Mouse (Mus musculus) intestine, postnatal 0 days (tissue): ENCODE results near the gene Depdc1b. TPM values are rescaled to one million over a fixed set of nuclear protein-coding genes. Genes with fewer than 3 reads are reported as not detected.

ENCODE experiments used
- ATAC-seq: fragments of 200-750 bp; cut with Nextera tagmentation; 2 replicates; pipeline ENCODE4 v1.8.0; 2017; ENCODE audit warnings: mild to moderate bottlenecking, moderate TSS enrichment, moderate library complexity
- H3K27ac ChIP-seq: fragments of 300-500 bp; sonication (generic); 2 replicates; pipeline ENCODE4 v1.5.1; 2014; ENCODE audit warnings: mild to moderate bottlenecking, low read depth, low read length, moderate library complexity
- H3K27me3 ChIP-seq: fragments of 300-500 bp; sonication (generic); replicated peaks from 2 replicates; pipeline ENCODE4 v1.6.1; 2014; ENCODE audit warnings: low read length, mixed read lengths; ENCODE audit not compliant: control insufficient read depth, insufficient read depth
- H3K36me3 ChIP-seq: fragments of 300-500 bp; sonication (generic); 2 replicates; pipeline ENCODE4 v1.6.1; 2014; ENCODE audit warnings: mild to moderate bottlenecking, moderate library complexity; ENCODE audit not compliant: control insufficient read depth, insufficient read depth
- H3K4me1 ChIP-seq: fragments of 300-500 bp; sonication (generic); replicated peaks from 2 replicates; pipeline ENCODE4 v1.6.1; 2014; ENCODE audit warnings: antibody characterized with exemption, low read length, mixed read lengths; ENCODE audit not compliant: control insufficient read depth, insufficient read depth
- H3K4me2 ChIP-seq: fragments of 300-500 bp; sonication (generic); replicated peaks from 2 replicates; pipeline ENCODE4 v1.6.1; 2014; ENCODE audit warnings: low read depth, mild to moderate bottlenecking, moderate library complexity
- H3K4me3 ChIP-seq: fragments of 300-500 bp; sonication (generic); 2 replicates; pipeline ENCODE4 v1.5.1; 2014; ENCODE audit warnings: low read depth, low read length
- H3K9ac ChIP-seq: fragments of 300-500 bp; sonication (generic); 2 replicates; pipeline ENCODE4 v1.6.1; 2014; ENCODE audit warnings: mild to moderate bottlenecking, low read depth, low read length
- H3K9me3 ChIP-seq: fragments of 300-500 bp; sonication (generic); 2 replicates; pipeline ENCODE4 v1.6.1; 2016; ENCODE audit warnings: mixed run types; ENCODE audit not compliant: control insufficient read depth
- CTCF ChIP-seq: sonication (generic); IDR thresholded peaks from 2 replicates; pipeline ENCODE4 v1.5.1; 2016; ENCODE audit warnings: low read depth, mild to moderate bottlenecking, control low read depth, antibody characterized with exemption, moderate library complexity
- WGBS: fragments of 180-500 bp; shearing (Covaris S2); extraction: QIAGEN DNeasy Blood & Tissue Kit; methylation state at CpG from one replicate; pipeline ENCODE4 v1.1.7; 2014; 5-methylcytosine and 5-hydroxymethylcytosine counted together
- polyA plus RNA-seq: library from polyadenylated mRNA; unstranded; fragments of >200 nt; fragmentation: Nextera tagmentation; extraction: Ambion mirVana; gene quantifications from 2 replicates; pipeline ENCODE4 v1.2.1, GENCODE M21; 2015

Depdc1b gene
- polyA plus RNA-seq, 1 experiment from 2014 or later = 1.3 TPM

DNA sequence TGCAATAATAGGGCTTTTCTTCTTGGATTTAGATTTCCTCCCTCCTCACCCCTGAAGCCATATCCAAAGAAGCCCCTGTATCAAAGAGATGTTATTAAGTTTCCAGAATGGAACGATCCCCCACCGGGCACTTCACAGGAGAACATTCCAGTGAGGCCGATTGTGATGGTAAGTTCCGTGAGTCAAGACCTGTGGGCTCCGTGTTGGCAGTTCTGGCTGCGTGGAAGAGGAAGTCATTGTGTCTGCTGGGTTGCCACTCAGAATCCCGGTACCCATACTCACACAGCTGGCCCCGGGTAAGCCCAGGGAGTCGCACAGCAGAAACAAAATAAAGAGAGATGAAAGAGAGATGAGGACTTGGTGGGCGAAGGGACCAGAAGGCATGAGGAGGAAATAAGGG is 41.2 kb downstream of the Depdc1b start:
- no peak overlapping the region for H3K9ac ChIP-seq
- H3K9me3 ChIP-seq = no peaks in the 10 kb centered on the region
- H3K36me3 ChIP-seq = no peaks in the 10 kb centered on the region
- H3K4me1 ChIP-seq = no peaks in the 10 kb centered on the region
- no peak overlapping the region for H3K4me3 ChIP-seq
- no peak overlapping the region for H3K27ac ChIP-seq
- no peaks in the 10 kb centered on the region for H3K27me3 ChIP-seq
- H3K4me2 ChIP-seq = no peak overlapping the region
- no peak for TF ChIP-seq CTCF
- 87% methylated on average over 10 of the region's 10 CpGs for WGBS
- ATAC-seq = no peak

DNA sequence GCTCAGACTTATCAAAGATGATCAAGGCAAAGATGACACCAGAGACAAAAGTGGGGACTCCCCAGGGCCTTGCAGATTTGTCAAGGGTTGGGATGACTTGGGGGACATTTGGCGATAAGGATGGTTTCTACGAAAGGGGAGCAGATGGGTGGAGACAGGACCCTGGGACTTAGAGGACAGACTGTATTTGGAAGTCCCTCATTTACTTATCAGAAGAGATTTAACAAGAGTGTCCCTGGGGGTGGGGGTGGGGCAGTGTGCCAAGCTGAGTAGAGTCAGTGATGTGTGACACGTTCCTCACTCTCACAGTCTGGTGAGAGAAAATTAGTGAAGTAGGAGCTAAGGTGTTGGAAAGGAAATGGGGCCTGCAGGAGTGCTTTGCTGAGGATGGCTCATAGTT is 42.1 kb downstream of the Depdc1b start:
- no peak for ATAC-seq
- no peaks in the 10 kb centered on the region for H3K9me3 ChIP-seq
- 74% methylated on average over 3 of the region's 3 CpGs for WGBS
- no peaks in the 10 kb centered on the region for H3K4me1 ChIP-seq
- H3K27ac ChIP-seq = no peak overlapping the region
- H3K27me3 ChIP-seq = no peaks in the 10 kb centered on the region
- no peak overlapping the region for H3K4me2 ChIP-seq
- no peak for TF ChIP-seq CTCF
- H3K4me3 ChIP-seq = no peak overlapping the region
- H3K9ac ChIP-seq = no peak overlapping the region
- no peaks in the 10 kb centered on the region for H3K36me3 ChIP-seq

DNA sequence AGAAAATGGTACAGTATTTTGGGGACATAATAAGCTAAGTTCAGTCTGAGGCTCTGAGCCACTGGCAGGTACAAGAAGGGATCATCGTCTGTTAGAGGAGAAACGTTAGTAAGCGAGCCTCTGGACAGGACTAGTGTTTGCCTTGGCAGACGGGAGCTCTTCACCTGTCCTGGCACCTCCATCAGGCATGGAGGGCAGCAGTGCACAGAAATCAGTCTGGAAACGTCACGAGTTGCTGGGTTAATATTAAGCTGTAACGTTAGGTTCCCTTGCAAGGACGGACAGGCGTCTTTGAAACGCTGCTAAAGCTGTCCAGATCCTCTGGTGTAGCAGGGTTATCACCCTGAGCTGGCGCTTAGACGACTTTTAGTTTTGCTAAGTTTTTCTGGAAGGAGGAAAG is 51.4 kb downstream of the Depdc1b start:
- TF ChIP-seq CTCF = no peak
- Histone ChIP-seq H3K4me2 (no peak overlapping the region), H3K9ac (no peak overlapping the region), H3K36me3 (peaks cover 6% of the 10 kb centered on the region; the same call in 1 of the 2 replicates), H3K27ac (no peak overlapping the region), H3K27me3 (no peaks in the 10 kb centered on the region), H3K4me3 (no peak overlapping the region), H3K9me3 (no peaks in the 10 kb centered on the region), H3K4me1 (no peaks in the 10 kb centered on the region)
- ATAC-seq = no peak
- 96% methylated on average over 12 of the region's 12 CpGs for WGBS

DNA sequence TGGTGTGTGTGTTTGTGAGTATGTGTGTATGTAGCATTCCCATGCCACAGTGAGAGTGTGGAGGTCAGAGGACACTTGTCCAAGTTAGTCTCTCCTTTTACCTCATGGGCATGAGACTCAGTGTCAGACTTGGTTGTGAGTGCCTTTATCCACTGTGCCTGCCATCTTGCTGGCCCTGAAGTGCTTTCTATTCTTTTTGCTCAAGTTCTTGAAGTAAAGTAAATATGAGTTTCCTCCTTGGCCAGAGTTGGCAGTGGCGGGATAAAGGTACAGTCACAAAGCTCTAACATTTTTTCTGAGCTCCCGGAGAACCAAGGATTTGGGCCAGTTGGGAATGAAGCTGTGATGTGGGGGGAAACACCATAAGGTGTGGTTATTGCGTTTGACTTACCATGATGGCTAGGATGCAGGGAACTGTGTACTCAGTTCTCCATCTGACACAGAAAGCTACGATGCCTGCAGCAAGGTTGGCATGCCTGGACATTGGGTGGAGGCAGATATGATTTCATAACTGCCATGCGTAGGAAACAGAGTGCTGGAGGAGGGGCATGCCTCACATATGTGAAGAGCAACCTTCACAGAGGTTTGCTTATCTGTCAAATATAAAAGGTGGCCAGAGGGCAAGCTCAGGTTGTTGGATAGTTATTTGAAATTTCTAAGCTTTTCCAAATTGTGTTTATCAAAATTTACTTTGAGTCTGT is 54.3 kb downstream of the Depdc1b start:
- Histone ChIP-seq H3K27me3 (no peaks in the 10 kb centered on the region), H3K4me2 (no peak overlapping the region), H3K9me3 (no peaks in the 10 kb centered on the region), H3K4me3 (no peak overlapping the region), H3K36me3 (peaks cover 6% of the 10 kb centered on the region; the same call in 1 of the 2 replicates), H3K27ac (no peak overlapping the region), H3K9ac (no peak overlapping the region), H3K4me1 (no peaks in the 10 kb centered on the region)
- ATAC-seq = no peak
- no peak for TF ChIP-seq CTCF
- WGBS = 89% methylated on average over 5 of the region's 5 CpGs

DNA sequence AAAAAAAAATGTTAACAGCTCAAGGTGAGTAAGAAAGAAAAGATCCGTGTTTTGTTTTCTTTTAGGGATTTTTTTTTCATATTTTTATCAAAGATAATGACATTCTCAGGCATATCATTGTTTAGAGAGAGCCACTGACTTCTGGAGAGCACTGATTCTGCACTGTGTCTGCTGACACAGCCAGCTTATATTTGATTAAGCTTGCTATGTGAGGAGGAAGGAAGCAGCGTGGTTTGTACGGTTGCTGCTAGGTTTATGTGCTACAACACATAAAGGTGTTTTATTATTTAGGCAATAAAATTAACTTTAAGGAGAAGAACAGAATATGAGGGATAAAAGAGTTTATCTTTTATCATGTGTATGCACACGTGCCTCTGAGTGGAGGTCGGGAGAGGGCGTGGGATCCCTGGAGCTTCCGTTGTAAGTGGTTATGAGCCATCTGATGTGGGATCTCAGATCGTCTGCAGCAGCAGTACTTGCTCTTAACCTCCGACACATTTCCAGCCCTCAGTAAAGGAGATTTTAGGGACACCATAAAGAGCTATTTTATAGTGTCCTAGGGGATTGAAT is 55.3 kb downstream of the Depdc1b start:
- no peak overlapping the region for H3K27ac ChIP-seq
- H3K36me3 ChIP-seq = no peaks in the 10 kb centered on the region
- no peaks in the 10 kb centered on the region for H3K27me3 ChIP-seq
- H3K9ac ChIP-seq = no peak overlapping the region
- no peak for TF ChIP-seq CTCF
- no peak for ATAC-seq
- H3K9me3 ChIP-seq = no peaks in the 10 kb centered on the region
- 56% methylated on average over 9 of the region's 9 CpGs for WGBS
- no peak overlapping the region for H3K4me2 ChIP-seq
- H3K4me3 ChIP-seq = no peak overlapping the region
- H3K4me1 ChIP-seq = no peaks in the 10 kb centered on the region

DNA sequence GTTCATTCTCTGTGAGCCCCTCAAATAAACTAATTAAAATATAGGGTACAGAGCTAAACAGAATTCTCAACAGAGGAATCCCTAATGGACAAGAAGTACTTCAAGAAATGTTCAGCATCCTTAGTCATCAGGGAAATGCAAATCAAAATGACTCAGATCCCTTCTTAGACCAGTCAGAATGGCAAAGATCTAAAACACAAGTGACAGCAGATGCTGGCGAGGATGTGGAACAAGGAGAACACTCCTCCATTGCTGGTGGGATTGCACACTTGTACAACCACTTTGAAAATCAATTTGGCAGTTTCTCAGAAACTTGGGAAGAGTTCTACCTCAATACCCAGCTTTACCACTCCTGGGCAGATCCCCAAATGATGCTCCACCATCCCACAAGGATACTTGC is 57.1 kb downstream of the Depdc1b start:
- no peak overlapping the region for H3K4me2 ChIP-seq
- WGBS = 97% methylated on average over 1 of the region's 1 CpGs

More for the DNA sequence above, 57.1 kb downstream of the Depdc1b start:
- no peaks in the 10 kb centered on the region for H3K27me3 ChIP-seq
- no peak overlapping the region for H3K4me3 ChIP-seq
- H3K4me1 ChIP-seq = no peaks in the 10 kb centered on the region
- ATAC-seq = no peak
- H3K9ac ChIP-seq = no peak overlapping the region
- no peaks in the 10 kb centered on the region for H3K9me3 ChIP-seq
- H3K27ac ChIP-seq = no peak overlapping the region
- TF ChIP-seq CTCF = no peak
- 0 out of 2 replicates have a peak, but pooled peaks cover 3% of the 10 kb centered on the region for H3K36me3 ChIP-seq
